Mouse (Mus musculus) midbrain, embryonic 15.5 days (tissue): ENCODE results near the gene Nudt4. TPM values are rescaled to one million over a fixed set of nuclear protein-coding genes. Genes with fewer than 3 reads are reported as not detected.

Source experiments
- ATAC-seq: fragments of 200-750 bp; cut with Nextera tagmentation; replicated peaks from 2 replicates; pipeline ENCODE4 v1.8.0; 2017; ENCODE audit warnings: moderate TSS enrichment
- H3K27ac ChIP-seq: fragments of 300-500 bp; sonication (generic); 2 replicates; pipeline ENCODE4 v1.5.1; 2015; ENCODE audit warnings: mild to moderate bottlenecking, inconsistent platforms
- H3K27me3 ChIP-seq: fragments of 300-500 bp; sonication (generic); replicated peaks from 2 replicates; pipeline ENCODE4 v1.6.1; 2015; ENCODE audit warnings: inconsistent platforms
- H3K36me3 ChIP-seq: fragments of 300-500 bp; sonication (generic); replicated peaks from 2 replicates; pipeline ENCODE4 v1.6.1; 2015; ENCODE audit warnings: inconsistent platforms
- H3K4me1 ChIP-seq: fragments of 300-500 bp; sonication (generic); 2 replicates; pipeline ENCODE4 v1.6.1; 2015; ENCODE audit warnings: inconsistent platforms
- H3K4me2 ChIP-seq: fragments of 300-500 bp; sonication (generic); 2 replicates; pipeline ENCODE4 v1.6.1; 2015; ENCODE audit warnings: inconsistent platforms, mild to moderate bottlenecking, moderate library complexity
- H3K4me3 ChIP-seq: fragments of 300-500 bp; sonication (generic); 2 replicates; pipeline ENCODE4 v1.5.1; 2015; ENCODE audit warnings: mild to moderate bottlenecking, inconsistent platforms
- H3K9ac ChIP-seq: fragments of 300-500 bp; sonication (generic); 2 replicates; pipeline ENCODE4 v1.6.1; 2015; ENCODE audit warnings: mild to moderate bottlenecking, inconsistent platforms
- H3K9me3 ChIP-seq: fragments of 300-500 bp; sonication (generic); 2 replicates; pipeline ENCODE4 v1.6.1; 2016; ENCODE audit warnings: inconsistent platforms
- WGBS: fragments of 180-500 bp; shearing (Covaris S2); methylation state at CpG from one replicate; pipeline ENCODE4 v1.1.7; 2015; ENCODE audit warnings: mixed read lengths; 5-methylcytosine and 5-hydroxymethylcytosine counted together
- polyA plus RNA-seq: library from polyadenylated mRNA; unstranded; fragments of >200 nt; fragmentation: Nextera tagmentation; extraction: Ambion mirVana; gene quantifications from 2 replicates; pipeline ENCODE4 v1.2.1, GENCODE M21; 2015

The Nudt4 gene
- polyA plus RNA-seq, result 59.6 and 61.7 TPM in 2 replicates

DNA sequence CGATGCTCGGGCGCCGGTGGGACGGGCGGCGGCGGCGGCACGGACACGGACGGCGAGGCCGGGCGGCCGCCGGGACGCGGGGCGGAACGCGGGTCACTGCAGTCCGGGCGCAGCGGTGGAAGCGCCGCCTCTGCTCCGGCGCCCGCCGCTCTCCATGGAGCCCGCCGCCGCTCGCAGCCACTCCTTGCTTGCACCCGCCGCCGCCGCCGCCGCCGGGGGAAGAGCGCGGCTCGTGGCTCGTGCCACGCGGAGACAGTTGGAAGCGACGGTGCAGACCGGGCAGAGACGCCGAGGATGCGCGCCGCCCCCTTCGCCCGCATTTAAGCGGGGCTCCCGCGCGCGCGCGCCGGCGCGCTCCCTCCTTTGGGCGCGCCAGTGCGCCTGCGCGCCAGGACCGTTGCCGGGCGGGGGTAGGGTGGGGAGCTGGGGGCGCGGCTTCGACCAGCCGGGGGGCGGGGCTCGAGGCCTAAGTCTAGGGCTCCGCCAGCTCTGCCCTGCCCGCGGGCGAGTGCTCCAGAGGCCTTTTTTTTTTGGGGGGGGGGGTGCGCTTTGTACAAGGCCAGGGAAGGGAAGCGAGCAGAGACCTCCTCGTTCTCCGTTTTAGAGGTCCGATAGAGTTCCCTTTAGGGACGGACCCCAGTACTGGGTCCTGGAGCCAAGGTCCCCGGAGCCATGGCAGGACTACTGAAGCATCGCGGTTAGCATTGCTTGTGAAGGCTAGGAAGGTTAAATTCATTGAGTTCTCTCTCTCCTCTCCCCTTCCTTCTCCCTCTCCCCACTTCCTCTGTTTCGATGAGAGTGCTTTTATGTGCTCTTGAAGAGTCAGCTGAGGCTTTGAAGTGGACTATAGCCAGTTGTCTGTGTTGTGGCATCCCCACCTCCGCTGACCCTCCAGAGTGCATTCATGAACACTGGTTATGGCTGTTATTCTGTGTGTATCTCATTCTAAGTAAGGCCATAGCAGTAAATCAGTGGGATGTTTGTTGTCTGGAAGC, at the start of gene Nudt4:
Gene Nudt4 (minus strand): TSS at position 296 of the 995 bp plus-strand sequence.
- Histone ChIP-seq H3K27ac (peak within 1 kb of the TSS; percentile 92), H3K27me3 (no peaks in the 10 kb centered on the region), H3K36me3 (no peaks in the 10 kb centered on the region), H3K4me1 (peaks cover 22% of the 10 kb centered on the region), H3K4me3 (peak within 1 kb of the TSS; percentile 86), H3K9me3 (no peaks in the 10 kb centered on the region), H3K9ac (peak within 1 kb of the TSS; percentile 64), H3K4me2 (peak within 1 kb of the TSS; percentile 81)
- WGBS, result 2% methylated on average over 68 of the region's 97 CpGs
- peak; percentile 93 for ATAC-seq

DNA sequence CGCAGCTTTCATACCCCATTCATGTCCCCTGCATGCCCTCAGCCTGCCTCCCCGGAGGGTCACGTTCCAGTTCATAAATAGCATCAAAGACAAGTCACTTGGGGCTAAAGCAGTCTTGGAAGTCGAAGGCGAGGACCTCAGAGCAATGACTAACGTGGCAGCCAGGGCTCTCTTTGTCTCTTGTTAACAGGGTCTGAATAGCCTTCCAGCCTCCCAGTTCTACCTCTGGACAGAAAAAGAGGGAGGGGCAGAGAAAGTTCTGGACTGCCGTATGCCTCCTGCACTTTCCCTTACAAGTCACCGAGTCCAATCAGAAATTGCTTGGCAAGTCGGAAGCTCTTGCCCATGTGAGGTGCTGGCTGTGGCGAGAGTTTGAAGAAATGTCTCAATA, 47.4 kb upstream of the Nudt4 start:
- Histone ChIP-seq H3K9me3 (no peaks in the 10 kb centered on the region), H3K4me1 (peaks cover 3% of the 10 kb centered on the region; the same call in 1 of the 2 replicates), H3K4me3 (no peak overlapping the region), H3K36me3 (no peaks in the 10 kb centered on the region), H3K9ac (no peak overlapping the region), H3K27me3 (no peaks in the 10 kb centered on the region), H3K4me2 (no peak overlapping the region), H3K27ac (no peak overlapping the region)
- no peak for ATAC-seq
- 43% methylated on average over 10 of the region's 10 CpGs for WGBS

DNA sequence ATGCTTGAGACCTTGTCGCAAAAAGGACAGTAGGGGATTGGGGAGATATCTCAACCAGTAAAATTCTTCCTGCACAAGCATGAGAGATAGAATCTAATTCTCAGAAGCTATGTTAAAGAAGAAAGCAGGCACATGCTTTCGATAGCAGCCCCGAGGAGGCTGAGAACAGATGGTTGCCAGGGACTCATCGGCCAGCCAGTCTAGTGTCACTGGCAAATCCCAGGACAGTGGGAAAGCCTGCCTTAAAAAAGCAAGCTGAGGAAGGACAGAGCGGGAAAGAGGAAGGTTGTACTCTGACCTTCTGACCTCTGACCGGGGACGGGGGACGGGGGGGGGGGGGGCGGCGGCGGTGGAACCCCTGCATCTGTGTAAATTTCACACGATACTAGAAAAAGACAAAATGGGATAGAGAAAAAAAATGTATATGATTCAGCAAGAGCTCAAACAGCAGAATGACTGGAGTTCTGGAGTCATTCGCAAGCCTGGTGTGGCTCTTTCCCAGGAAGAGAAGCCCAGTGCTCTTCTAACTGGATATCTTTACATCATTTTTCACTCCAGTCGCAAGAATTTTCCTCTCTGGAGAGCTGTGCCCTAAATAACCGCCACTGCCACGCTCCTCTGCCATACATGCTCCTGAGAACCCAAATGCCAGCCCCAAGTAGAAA, 46.9 kb upstream of the Nudt4 start:
- no peak overlapping the region for H3K9ac ChIP-seq
- no peaks in the 10 kb centered on the region for H3K27me3 ChIP-seq
- no peak for ATAC-seq
- no peak overlapping the region for H3K4me3 ChIP-seq
- 53% methylated on average over 16 of the region's 16 CpGs for WGBS
- no peak overlapping the region for H3K4me2 ChIP-seq
- peaks cover 3% of the 10 kb centered on the region; the same call in 1 of the 2 replicates for H3K4me1 ChIP-seq
- H3K9me3 ChIP-seq, result no peaks in the 10 kb centered on the region
- no peak overlapping the region for H3K27ac ChIP-seq
- H3K36me3 ChIP-seq, result no peaks in the 10 kb centered on the region

DNA sequence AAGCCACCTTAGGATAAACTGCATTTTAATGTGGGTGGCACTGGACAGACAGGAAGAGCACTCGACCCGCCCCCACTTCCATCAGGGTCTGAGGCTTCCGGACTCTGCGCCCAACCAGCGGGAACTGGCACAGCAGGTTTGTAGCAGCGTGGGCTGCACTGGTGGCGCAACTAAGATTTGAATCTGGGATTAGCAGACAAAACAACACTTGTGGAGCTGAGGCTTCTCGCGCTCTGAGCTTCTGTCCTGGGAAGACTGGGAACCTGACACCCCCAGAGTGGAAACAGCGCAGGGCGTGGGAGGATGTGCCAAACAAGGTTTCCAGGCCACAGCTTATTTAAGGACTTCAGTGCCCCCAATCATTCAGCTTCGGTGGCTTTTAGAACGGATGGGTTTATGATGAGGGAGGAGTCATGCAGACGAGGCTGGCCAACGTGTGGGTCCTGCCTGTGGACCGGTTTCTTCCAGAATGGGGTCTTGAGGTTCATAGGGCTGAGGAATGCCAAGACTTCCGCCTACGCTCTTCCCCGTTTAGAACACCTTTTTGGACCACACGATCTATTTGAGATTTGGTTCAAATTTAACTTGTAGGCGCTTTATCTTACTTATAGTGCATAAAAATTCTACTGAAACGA, 41.1 kb upstream of the Nudt4 start:
- no peak for ATAC-seq
- H3K36me3 ChIP-seq, result no peaks in the 10 kb centered on the region
- WGBS, result 62% methylated on average over 22 of the region's 22 CpGs
- H3K4me3 ChIP-seq, result no peak overlapping the region
- H3K4me2 ChIP-seq, result no peak overlapping the region
- H3K27me3 ChIP-seq, result no peaks in the 10 kb centered on the region
- no peak overlapping the region for H3K27ac ChIP-seq
- H3K4me1 ChIP-seq, result no peaks in the 10 kb centered on the region
- H3K9me3 ChIP-seq, result no peaks in the 10 kb centered on the region
- H3K9ac ChIP-seq, result no peak overlapping the region

- ATAC-seq, result no peak
- Histone ChIP-seq H3K27ac (no peak overlapping the region), H3K36me3 (no peaks in the 10 kb centered on the region), H3K4me2 (no peak overlapping the region), H3K27me3 (no peaks in the 10 kb centered on the region), H3K9me3 (no peaks in the 10 kb centered on the region), H3K4me1 (peaks cover 4% of the 10 kb centered on the region; the same call in 1 of the 2 replicates), H3K4me3 (no peak overlapping the region), H3K9ac (no peak overlapping the region)
- WGBS, result 21% methylated on average over 5 of the region's 5 CpGs
Observed at GRCm38 (mm10) chr10:95600527-95600926, 36.6 kb upstream of the Nudt4 start.

DNA sequence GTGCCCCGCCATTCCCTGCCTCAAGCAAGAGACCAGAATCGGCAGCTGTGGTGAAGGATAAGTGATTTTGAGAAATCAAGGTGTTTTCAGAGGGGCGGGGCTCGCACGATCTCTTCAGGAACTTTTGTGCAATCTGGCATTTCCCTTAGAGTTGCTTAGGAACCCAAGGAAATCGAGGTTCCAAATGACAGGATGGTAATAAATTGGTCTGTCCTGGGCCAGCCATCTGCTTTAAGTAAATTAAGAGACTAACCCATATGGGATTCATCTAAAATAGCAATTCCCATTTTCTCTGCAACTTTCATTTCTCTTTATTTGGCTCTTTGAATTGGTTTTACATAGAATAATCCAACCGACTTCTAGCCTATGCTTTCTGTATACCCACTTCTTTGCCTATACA, 35.8 kb upstream of the Nudt4 start:
- 91% methylated on average over 7 of the region's 7 CpGs for WGBS
- Histone ChIP-seq H3K4me2 (no peak overlapping the region), H3K4me1 (peaks cover 4% of the 10 kb centered on the region; the same call in 1 of the 2 replicates), H3K9me3 (no peaks in the 10 kb centered on the region), H3K27me3 (no peaks in the 10 kb centered on the region), H3K9ac (no peak overlapping the region), H3K27ac (no peak overlapping the region), H3K4me3 (no peak overlapping the region), H3K36me3 (no peaks in the 10 kb centered on the region)
- no peak for ATAC-seq

- Histone ChIP-seq H3K27ac (no peak overlapping the region), H3K4me2 (no peak overlapping the region), H3K4me1 (peaks cover 4% of the 10 kb centered on the region; the same call in 1 of the 2 replicates), H3K4me3 (no peak overlapping the region), H3K36me3 (no peaks in the 10 kb centered on the region), H3K27me3 (no peaks in the 10 kb centered on the region), H3K9me3 (no peaks in the 10 kb centered on the region), H3K9ac (no peak overlapping the region)
- WGBS, result 84% methylated on average over 15 of the region's 15 CpGs
- no peak for ATAC-seq
Observed at GRCm38 (mm10) chr10:95598056-95598587, 34.2 kb upstream of the Nudt4 start.

DNA sequence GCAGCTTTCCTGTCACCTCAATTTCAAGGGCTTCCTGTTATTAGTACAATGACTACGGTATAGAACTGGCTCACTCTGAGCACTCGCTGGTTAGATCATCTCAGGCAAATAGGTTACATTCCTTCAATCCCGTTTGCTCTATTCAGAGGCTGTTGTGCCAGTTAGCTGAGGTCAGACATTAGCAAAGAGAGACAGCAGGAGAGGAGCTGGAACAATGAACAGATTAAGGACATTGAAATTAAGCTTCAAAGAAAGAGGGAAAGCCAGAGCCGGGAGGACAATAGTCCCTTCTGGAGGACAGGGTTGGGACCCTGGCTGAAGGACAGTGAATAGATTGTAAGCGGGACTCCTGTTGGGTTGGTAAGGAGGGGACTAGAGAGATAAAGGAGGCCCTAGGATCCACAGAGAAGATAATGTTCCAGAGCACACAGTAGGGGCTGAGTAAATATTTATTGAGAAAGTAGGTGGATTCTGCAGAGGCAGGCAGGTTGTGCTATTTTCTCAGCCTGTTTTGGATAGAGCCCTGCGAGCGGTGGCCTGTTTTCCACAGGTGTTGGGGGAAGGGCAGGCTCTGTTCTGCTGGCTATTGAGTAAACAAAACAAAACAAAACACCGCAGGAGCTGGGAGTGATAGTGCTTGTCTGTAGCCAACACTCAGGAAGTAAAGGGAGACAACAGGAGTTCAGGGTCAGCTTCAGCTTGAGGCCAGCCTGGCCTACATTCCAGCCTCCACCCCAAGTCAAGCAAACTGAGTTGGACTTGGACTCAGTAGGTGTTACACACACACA, 32.1 kb upstream of the Nudt4 start:
- Histone ChIP-seq H3K4me1 (peaks cover 4% of the 10 kb centered on the region; the same call in 1 of the 2 replicates), H3K9me3 (no peaks in the 10 kb centered on the region), H3K27ac (no peak overlapping the region), H3K27me3 (no peaks in the 10 kb centered on the region), H3K4me3 (no peak overlapping the region), H3K4me2 (no peak overlapping the region), H3K36me3 (no peaks in the 10 kb centered on the region), H3K9ac (no peak overlapping the region)
- ATAC-seq, result peak; percentile 61
- WGBS, result 13% methylated on average over 8 of the region's 8 CpGs

- WGBS, result 36% methylated on average over 11 of the region's 11 CpGs
Observed at GRCm38 (mm10) chr10:95594414-95594813, 30.5 kb upstream of the Nudt4 start.

GRCm38 (mm10) chr10:95591257-95591656, 27.3 kb upstream of the Nudt4 start:
- WGBS, result 93% methylated on average over 4 of the region's 4 CpGs
- Histone ChIP-seq H3K4me2 (no peak overlapping the region), H3K9ac (no peak overlapping the region), H3K27ac (no peak overlapping the region), H3K4me3 (no peak overlapping the region), H3K36me3 (no peaks in the 10 kb centered on the region), H3K27me3 (no peaks in the 10 kb centered on the region), H3K9me3 (no peaks in the 10 kb centered on the region), H3K4me1 (peaks cover 4% of the 10 kb centered on the region; the same call in 1 of the 2 replicates)
- no peak for ATAC-seq

More at GRCm38 (mm10) chr10:95594414-95594813, 30.5 kb upstream of the Nudt4 start:
- peaks cover 4% of the 10 kb centered on the region; the same call in 1 of the 2 replicates for H3K4me1 ChIP-seq
- no peak overlapping the region for H3K9ac ChIP-seq
- H3K27ac ChIP-seq, result no peak overlapping the region
- H3K4me3 ChIP-seq, result no peak overlapping the region
- H3K4me2 ChIP-seq, result no peak overlapping the region
- H3K9me3 ChIP-seq, result no peaks in the 10 kb centered on the region
- no peaks in the 10 kb centered on the region for H3K27me3 ChIP-seq
- ATAC-seq, result no peak
- no peaks in the 10 kb centered on the region for H3K36me3 ChIP-seq

DNA sequence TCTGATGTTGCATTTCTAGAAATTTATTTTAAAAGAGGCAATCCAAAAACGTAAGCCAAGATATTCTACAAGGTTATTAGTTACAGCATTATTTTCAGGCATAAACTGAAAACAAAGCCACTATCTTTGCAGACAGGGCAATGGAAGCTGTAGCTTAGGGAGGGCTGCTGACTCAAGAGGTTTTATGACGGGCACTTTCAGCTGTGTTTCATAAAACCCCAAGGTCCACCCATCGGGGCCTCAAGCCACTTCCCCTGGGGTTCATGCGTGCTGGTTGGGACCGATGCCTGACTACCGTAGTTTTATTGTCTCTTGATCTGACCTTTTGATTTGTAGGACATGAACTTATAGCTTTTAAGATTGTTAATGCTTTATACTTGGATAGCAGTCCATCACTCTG, 26.2 kb upstream of the Nudt4 start:
- no peaks in the 10 kb centered on the region for H3K36me3 ChIP-seq
- no peak for ATAC-seq
- no peak overlapping the region for H3K4me3 ChIP-seq
- H3K27ac ChIP-seq, result no peak overlapping the region
- 92% methylated on average over 6 of the region's 6 CpGs for WGBS
- no peak overlapping the region for H3K4me2 ChIP-seq
- H3K9me3 ChIP-seq, result no peaks in the 10 kb centered on the region
- no peaks in the 10 kb centered on the region for H3K27me3 ChIP-seq
- no peak overlapping the region for H3K9ac ChIP-seq
- H3K4me1 ChIP-seq, result no peaks in the 10 kb centered on the region
